Mouse (Mus musculus) E14TG2a.4 (cell line): ENCODE measurements around the gene Txlna.
A peak's percentile ranks its signal among the peaks of the same experiment; 100 is the strongest.

ENCODE experiments used
- H3K27me3 ChIP-seq: 2 replicates; pipeline ENCODE4 v1.6.1; 2014; ENCODE audit warnings: low read length, control low read depth; ENCODE audit not compliant: insufficient read depth
- H3K36me3 ChIP-seq: 2 replicates; pipeline ENCODE4 v1.6.1; 2014; ENCODE audit warnings: low read length, control low read depth; ENCODE audit not compliant: insufficient read depth
- H3K4me1 ChIP-seq: replicated peaks from 2 replicates; pipeline ENCODE4 v1.6.1; 2014; ENCODE audit warnings: low read depth, low read length, control low read depth
- H3K4me3 ChIP-seq: replicated peaks from 2 replicates; pipeline ENCODE4 v1.5.1; 2014; ENCODE audit warnings: mild to moderate bottlenecking, low read length
- H3K9me3 ChIP-seq: 2 replicates; pipeline ENCODE4 v1.6.1; 2014; ENCODE audit warnings: low read length, control low read depth
- CTCF ChIP-seq: conservative IDR thresholded peaks from 2 replicates; pipeline ENCODE4 v1.5.1; 2014; ENCODE audit warnings: low read length
- NANOG ChIP-seq: IDR thresholded peaks from 2 replicates; pipeline ENCODE4 v1.6.1; 2014; ENCODE audit warnings: borderline replicate concordance, low read length, mixed read lengths
- POU5F1 ChIP-seq: IDR thresholded peaks from 2 replicates; pipeline ENCODE4 v1.6.1; 2014; ENCODE audit warnings: low read length, borderline replicate concordance

Gene Txlna

DNA sequence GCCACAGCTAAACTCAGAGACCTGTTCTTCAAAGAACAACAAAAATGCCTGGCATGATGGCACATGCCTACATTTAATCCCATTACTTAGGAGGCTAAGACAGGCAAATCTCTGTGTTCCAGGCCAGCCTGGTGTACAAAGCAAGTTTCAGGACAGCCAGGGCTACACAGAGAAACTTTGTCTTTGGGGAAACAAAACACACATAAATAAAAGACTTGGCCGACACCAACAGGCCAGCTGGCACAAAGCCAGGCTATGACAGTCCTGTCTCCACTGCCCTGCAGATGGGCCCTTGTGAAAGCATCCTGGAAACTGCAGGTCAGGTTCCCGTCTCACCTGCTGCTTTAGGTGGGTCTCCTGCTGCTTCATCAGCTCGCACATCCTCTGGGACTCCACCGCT, 9.9 kb downstream of the Txlna start:
- Histone ChIP-seq H3K4me1 (peaks cover 48% of the 10 kb centered on the region), H3K9me3 (no peaks in the 10 kb centered on the region), H3K36me3 (peaks cover 100% of the 10 kb centered on the region), H3K4me3 (no peak overlapping the region), H3K27me3 (no peaks in the 10 kb centered on the region)
- TF ChIP-seq POU5F1 (no peak), NANOG (no peak), CTCF (no peak)

DNA sequence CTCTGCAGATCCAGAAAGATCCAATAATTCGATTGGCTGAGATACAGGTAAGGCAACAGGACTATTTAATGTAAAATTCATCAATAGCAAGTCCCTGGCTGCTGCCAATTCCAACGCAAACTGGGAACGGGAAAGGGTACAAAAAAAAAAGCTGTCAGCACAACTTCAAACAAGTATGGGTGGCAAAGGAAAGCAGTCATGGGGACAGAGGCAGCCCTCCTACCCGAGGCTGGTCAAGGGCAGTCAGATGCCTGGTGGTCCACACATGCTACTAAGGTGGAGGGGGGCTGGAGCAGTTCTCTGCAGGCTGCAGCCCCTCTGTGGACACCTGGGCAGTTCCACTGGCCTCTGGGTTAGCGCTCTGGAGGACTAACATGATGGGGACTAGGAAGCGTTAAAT, 14.8 kb downstream of the Txlna start:
- peaks cover 59% of the 10 kb centered on the region for H3K36me3 ChIP-seq
- no peaks in the 10 kb centered on the region for H3K27me3 ChIP-seq
- H3K4me1 ChIP-seq: peaks cover 68% of the 10 kb centered on the region
- TF ChIP-seq NANOG (no peak), CTCF (no peak), POU5F1 (no peak)
- no peaks in the 10 kb centered on the region for H3K9me3 ChIP-seq
- no peak overlapping the region for H3K4me3 ChIP-seq

DNA sequence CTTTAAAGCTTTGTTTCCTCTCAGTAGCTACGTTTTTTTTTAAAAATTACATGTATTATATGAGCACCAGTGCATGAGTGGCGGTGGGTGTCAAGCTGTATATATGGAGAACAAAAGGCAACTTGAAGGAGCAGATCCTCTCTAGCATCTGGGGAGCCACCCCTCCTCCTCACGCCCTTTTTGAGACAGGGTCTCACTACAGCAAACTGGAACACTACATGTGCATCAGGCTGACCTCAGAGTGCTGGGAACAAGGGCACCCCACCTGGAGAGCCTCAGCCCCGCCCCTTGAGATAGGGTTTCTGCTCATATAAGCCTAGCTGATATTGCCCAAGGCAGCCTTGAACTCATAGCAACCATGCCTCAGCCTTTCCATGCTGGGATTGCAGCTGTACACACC, 15.4 kb downstream of the Txlna start:
- no peak for TF ChIP-seq CTCF
- TF ChIP-seq POU5F1: no peak
- no peak for TF ChIP-seq NANOG
- Histone ChIP-seq H3K4me3 (no peak overlapping the region), H3K27me3 (no peaks in the 10 kb centered on the region), H3K9me3 (no peaks in the 10 kb centered on the region), H3K4me1 (peaks cover 72% of the 10 kb centered on the region), H3K36me3 (peaks cover 54% of the 10 kb centered on the region)

DNA sequence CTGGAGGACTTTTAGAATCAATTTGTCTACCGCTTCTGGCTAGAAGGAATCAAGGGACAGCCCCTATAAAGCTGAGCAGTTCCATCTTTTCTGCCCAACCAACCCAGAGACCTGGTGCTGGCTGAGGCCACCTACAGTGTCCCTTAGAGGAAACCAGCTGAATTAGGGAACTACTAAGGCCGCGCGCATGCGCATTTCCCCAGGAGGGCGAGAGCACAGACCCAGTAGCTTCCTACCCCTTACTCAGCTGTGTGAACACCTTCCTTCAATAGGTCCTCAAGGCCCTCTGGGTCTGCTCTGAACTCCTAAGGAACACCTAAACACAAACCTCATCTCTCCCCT, 15.9 kb downstream of the Txlna start:
- TF ChIP-seq POU5F1 (no peak), CTCF (no peak), NANOG (no peak)
- Histone ChIP-seq H3K9me3 (no peaks in the 10 kb centered on the region), H3K36me3 (peaks cover 49% of the 10 kb centered on the region), H3K4me1 (peaks cover 75% of the 10 kb centered on the region), H3K27me3 (no peaks in the 10 kb centered on the region), H3K4me3 (peak overlapping the region; percentile 73)

DNA sequence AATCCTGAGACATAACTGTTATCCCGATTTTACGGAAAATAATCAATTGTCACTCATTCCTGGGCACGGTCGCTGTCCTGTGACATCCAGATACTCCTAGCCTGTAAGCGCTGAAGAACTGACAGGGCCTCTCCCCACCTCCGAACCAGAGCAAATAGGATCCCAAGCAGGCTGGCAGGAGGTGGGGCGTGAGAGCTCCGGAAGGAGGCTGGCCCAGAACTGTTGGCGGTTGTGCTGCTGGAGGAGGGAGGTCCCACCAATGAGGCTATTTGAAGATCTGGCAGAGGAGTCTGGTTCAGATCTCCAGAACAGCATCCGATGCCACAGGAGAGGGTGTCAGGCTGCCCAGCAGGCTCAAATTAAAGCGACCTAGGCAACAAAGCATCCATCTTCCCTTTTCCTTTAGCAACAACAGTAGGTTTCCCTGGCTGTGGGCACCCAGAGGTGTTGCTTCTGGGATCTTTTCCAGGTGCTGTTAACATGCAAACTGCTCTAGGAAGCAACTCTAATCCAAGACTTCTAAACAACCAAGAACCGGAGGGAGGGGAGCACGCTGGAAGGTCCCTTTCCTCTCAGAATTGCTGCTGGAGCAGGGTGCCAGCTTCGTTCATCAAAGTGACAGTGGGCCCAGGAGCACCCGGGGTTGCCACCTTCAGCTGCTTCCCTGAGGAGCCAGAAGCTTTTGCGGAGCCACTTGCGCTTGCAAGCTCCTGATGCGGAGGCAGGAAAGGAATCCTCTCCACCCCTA, 16.4 kb downstream of the Txlna start:
- H3K27me3 ChIP-seq: no peaks in the 10 kb centered on the region
- H3K4me1 ChIP-seq: peaks cover 78% of the 10 kb centered on the region
- no peak for TF ChIP-seq CTCF
- H3K36me3 ChIP-seq: peaks cover 43% of the 10 kb centered on the region
- peak overlapping the region; percentile 73 for H3K4me3 ChIP-seq
- H3K9me3 ChIP-seq: no peaks in the 10 kb centered on the region

DNA sequence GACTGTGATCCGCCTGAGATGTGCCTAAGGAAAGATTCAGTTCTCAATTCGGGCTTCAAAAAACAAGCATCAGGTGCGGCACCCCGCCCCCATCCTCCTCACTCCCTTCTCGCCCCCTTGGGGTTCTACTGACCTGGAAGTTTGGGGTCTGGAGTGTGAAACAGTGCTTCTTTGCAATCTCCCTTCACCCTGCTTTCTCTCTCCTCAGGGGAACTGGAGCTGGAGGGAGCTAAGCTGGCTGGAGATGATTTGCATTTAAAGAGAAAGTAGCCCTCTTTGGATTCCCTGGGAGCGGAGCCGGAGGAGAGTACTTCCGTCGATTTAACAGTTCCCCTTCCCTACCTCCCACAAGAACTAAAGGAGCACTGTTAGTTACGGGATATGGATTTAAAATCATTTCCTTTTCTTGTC, 17.2 kb downstream of the Txlna start, which contains the start of gene Ccdc28b:
Gene Ccdc28b, minus strand, starts transcription at position 267 of the 411 bp plus-strand sequence.
- Histone ChIP-seq H3K36me3 (peaks cover 36% of the 10 kb centered on the region), H3K27me3 (no peaks in the 10 kb centered on the region), H3K4me1 (peaks cover 76% of the 10 kb centered on the region), H3K9me3 (no peaks in the 10 kb centered on the region), H3K4me3 (peak within 1 kb of the TSS; percentile 73)
- no peak for TF ChIP-seq CTCF
- TF ChIP-seq NANOG: no peak
- TF ChIP-seq POU5F1: no peak

DNA sequence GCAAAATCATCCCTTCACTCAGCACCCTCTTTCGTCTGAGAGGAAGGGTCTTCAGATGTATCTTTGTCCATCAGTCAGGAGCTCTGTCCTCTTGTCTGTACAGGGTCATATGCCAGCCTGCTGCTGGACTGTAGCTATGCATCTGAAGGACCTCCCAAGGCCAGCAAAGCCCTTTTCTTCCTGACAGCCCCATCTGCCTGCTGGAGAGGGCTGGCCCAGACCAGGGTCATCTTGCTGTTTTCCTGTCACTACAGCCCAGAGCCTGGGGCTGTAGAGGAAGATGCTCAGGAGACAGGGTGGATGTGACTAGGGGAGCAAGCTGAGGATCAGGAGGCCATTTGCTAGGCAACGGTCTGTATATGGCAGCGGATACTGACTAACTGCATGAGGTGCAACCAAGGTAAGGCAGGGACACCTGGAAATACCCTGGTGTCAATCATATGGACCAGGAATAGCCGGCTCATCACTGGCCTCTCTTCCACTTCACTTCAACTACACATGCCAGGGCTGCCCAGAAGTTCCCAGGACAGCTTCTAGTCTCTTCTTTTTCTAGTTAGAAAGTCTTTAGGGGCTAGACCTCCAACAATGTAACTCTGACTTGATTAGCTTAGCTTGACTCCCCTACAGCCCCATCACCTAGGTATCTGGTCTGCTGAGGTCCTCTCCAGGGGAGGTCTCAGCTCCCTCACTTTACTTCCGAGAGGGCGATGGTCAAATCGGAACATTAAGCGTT, 17.9 kb downstream of the Txlna start:
- Histone ChIP-seq H3K4me1 (peaks cover 82% of the 10 kb centered on the region), H3K4me3 (peak overlapping the region; percentile 73), H3K27me3 (no peaks in the 10 kb centered on the region), H3K9me3 (no peaks in the 10 kb centered on the region), H3K36me3 (peaks cover 29% of the 10 kb centered on the region)
- no peak for TF ChIP-seq CTCF
- no peak for TF ChIP-seq POU5F1
- TF ChIP-seq NANOG: no peak

DNA sequence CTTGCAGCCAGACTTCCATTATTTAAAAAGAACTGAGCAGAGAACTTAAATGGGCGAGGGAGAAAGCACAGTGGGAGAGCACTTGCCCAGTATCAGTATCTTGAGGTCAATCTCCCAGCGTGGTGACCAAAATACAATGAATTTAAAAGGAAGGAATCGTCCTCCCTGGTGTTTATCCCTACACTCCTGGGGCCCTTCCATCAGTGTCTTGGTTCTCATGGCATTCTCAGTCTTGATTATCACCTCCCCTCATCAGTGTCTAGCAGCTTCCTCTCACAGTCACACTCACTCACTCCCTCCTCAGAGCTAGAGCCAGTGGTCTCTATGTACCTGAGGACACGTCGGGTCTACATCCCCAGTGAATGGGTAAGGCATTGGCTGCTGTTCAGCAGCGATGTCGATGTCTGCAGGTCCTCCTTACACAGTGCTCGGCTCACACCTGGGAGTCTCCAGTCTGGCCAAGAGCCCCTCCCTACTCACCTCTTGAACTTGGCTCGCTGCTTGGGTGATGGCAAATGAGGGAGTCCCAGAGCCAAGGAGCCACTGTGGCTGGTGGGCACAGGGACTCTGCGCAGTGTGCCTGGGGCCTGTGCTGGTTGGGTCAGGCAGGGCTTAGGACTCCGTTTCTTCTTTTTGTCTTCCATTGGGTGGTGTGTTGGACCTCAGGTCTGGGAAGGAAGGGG, 18.6 kb downstream of the Txlna start:
- H3K27me3 ChIP-seq: no peaks in the 10 kb centered on the region
- H3K9me3 ChIP-seq: no peaks in the 10 kb centered on the region
- TF ChIP-seq NANOG: no peak
- no peak for TF ChIP-seq CTCF
- no peak for TF ChIP-seq POU5F1
- H3K4me3 ChIP-seq: peak overlapping the region; percentile 73
- H3K4me1 ChIP-seq: peaks cover 85% of the 10 kb centered on the region
- H3K36me3 ChIP-seq: peaks cover 27% of the 10 kb centered on the region
